Mouse (Mus musculus): ENCODE measurements around the gene Perp. TPM values are rescaled to one million over a fixed set of nuclear protein-coding genes. Genes with fewer than 3 reads are reported as not detected.

Gene Perp
- total and polyA plus RNA-seq, 3 experiments, result 86.1 to 137 (median 105) TPM

DNA sequence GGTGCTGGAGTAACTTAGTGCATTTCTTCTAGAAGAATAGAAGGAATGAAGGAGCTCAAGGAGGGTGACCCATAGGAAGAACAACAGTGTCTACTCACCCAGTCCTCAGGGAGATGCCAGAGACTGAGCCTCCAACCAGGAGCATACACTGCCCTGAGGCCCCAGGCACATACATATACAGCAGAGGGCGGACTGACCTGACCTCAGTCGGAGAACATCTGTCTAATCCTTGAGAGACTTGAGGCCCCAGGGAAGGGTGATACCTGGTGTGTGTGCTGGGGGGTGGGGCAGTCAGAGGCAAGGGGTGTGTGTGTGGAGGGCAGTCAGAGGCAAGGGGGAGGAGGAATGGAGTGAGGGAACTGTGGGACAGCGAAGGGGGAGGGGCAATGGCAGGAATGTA lies 14.8 kb downstream of the Perp start:
- no peak for TF ChIP-seq CTCF (IDR thresholded peaks at IDR 0.05)
- no peak for TF ChIP-seq POLR2A (IDR thresholded peaks at IDR 0.05; ENCODE audit: insufficient read depth, low read depth, low read length)
- no peak for TF ChIP-seq EP300 (IDR thresholded peaks at IDR 0.05; ENCODE audit: insufficient read depth, low read depth, low read length)
- no peak overlapping the region for H3K27ac ChIP-seq
- no peak overlapping the region for H3K9ac ChIP-seq (ENCODE audit: low read depth, low read length)
- H3K79me2 ChIP-seq (replicated peaks; ENCODE audit: control insufficient read depth, insufficient read depth, low read length), result no peaks in the 10 kb centered on the region
- no peak for DNase-seq
- intact Hi-C loops (cut with DNase I), result no loop called here
- H3K4me3 ChIP-seq, result no peak overlapping the region
- no peaks in the 10 kb centered on the region for H3K27me3 ChIP-seq (ENCODE audit: control insufficient read depth, insufficient read depth, low read length)
- WGBS, result 67% methylated on average over 3 of the region's 3 CpGs
- peaks cover 2% of the 10 kb centered on the region for H3K36me3 ChIP-seq (ENCODE audit: control insufficient read depth, insufficient read depth, low read length)
- peaks cover 1% of the 10 kb centered on the region; the same call in 1 of the 2 replicates for H3K4me1 ChIP-seq (ENCODE audit: control insufficient read depth, insufficient read depth, low read length)

GRCm38 (mm10) chr10:18860119-18860824 lies 15.5 kb downstream of the Perp start:
- no peaks in the 10 kb centered on the region for H3K27me3 ChIP-seq (ENCODE audit: control insufficient read depth, insufficient read depth, low read length)
- peaks cover 2% of the 10 kb centered on the region for H3K36me3 ChIP-seq (ENCODE audit: control insufficient read depth, insufficient read depth, low read length)
- H3K79me2 ChIP-seq (replicated peaks; ENCODE audit: control insufficient read depth, insufficient read depth, low read length), result no peaks in the 10 kb centered on the region
- no peak for DNase-seq
- H3K27ac ChIP-seq, result no peak overlapping the region
- H3K9ac ChIP-seq (ENCODE audit: low read depth, low read length), result no peak overlapping the region
- intact Hi-C loops (cut with DNase I), result no loop called here
- no peak for TF ChIP-seq POLR2A (IDR thresholded peaks at IDR 0.05; ENCODE audit: insufficient read depth, low read depth, low read length)
- TF ChIP-seq CTCF (IDR thresholded peaks at IDR 0.05), result no peak
- no peak for TF ChIP-seq EP300 (IDR thresholded peaks at IDR 0.05; ENCODE audit: insufficient read depth, low read depth, low read length)
- 43% methylated on average over 5 of the region's 5 CpGs for WGBS
- peaks cover 1% of the 10 kb centered on the region; the same call in 1 of the 2 replicates for H3K4me1 ChIP-seq (ENCODE audit: control insufficient read depth, insufficient read depth, low read length)
- no peak overlapping the region for H3K4me3 ChIP-seq

DNA sequence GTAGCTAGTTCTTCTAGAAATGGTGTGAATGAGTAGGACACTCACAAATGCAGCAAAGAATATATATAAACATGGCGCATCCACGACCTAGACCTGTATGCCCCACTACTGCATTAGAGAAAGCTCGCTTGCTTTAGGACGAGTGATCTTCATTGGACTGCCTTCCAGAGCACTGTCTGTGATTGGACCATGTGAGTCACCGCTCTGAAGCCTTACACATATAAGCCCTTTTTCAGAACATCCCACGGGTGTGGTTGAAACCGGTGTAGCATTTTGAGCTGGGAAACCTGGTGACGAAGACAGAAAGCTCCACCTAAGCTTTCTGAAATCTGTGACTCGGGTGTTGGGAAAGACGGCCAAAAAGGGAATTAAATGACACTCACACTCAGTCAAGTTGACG lies 16.0 kb downstream of the Perp start:
- no peak for DNase-seq
- Histone ChIP-seq H3K27me3 (ENCODE audit: control insufficient read depth, insufficient read depth, low read length) (no peaks in the 10 kb centered on the region), H3K27ac (no peak overlapping the region), H3K79me2 (replicated peaks; ENCODE audit: control insufficient read depth, insufficient read depth, low read length) (no peaks in the 10 kb centered on the region), H3K36me3 (ENCODE audit: control insufficient read depth, insufficient read depth, low read length) (peaks cover 2% of the 10 kb centered on the region), H3K9ac (ENCODE audit: low read depth, low read length) (no peak overlapping the region), H3K4me3 (no peak overlapping the region), H3K4me1 (ENCODE audit: control insufficient read depth, insufficient read depth, low read length) (peaks cover 1% of the 10 kb centered on the region; the same call in 1 of the 2 replicates)
- 79% methylated on average over 11 of the region's 11 CpGs for WGBS
- intact Hi-C loops (cut with DNase I), result no loop called here
- no peak for TF ChIP-seq EP300 (IDR thresholded peaks at IDR 0.05; ENCODE audit: insufficient read depth, low read depth, low read length)
- no peak for TF ChIP-seq POLR2A (IDR thresholded peaks at IDR 0.05; ENCODE audit: insufficient read depth, low read depth, low read length)
- TF ChIP-seq CTCF (IDR thresholded peaks at IDR 0.05), result no peak

DNA sequence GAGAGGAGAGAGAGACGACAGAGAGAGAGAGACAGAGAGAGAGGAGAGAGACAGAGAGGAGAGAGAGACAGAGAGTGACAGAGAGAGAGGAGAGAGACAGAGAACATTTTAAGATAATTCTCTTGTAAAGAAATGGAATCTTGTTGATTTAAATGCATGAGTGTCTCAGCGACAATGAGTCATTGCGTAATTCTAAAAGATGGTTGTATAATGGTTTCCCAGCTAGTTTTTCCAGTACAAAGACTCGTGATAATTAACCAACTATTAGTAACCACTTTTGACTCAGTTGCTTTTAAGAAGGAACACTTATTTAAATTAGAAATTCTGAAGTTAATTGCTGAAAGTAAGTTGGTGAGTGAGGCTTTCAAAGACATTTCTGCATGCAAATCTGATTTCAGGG lies 16.6 kb downstream of the Perp start:
- WGBS, result 77% methylated on average over 4 of the region's 4 CpGs
- Histone ChIP-seq H3K36me3 (ENCODE audit: control insufficient read depth, insufficient read depth, low read length) (peaks cover 2% of the 10 kb centered on the region), H3K4me1 (ENCODE audit: control insufficient read depth, insufficient read depth, low read length) (peaks cover 1% of the 10 kb centered on the region; the same call in 1 of the 2 replicates), H3K79me2 (replicated peaks; ENCODE audit: control insufficient read depth, insufficient read depth, low read length) (no peaks in the 10 kb centered on the region), H3K27me3 (ENCODE audit: control insufficient read depth, insufficient read depth, low read length) (no peaks in the 10 kb centered on the region), H3K9ac (ENCODE audit: low read depth, low read length) (no peak overlapping the region), H3K27ac (no peak overlapping the region), H3K4me3 (no peak overlapping the region)
- intact Hi-C loops (cut with DNase I), result no loop called here
- DNase-seq, result no peak
- TF ChIP-seq EP300 (IDR thresholded peaks at IDR 0.05; ENCODE audit: insufficient read depth, low read depth, low read length) (no peak), CTCF (IDR thresholded peaks at IDR 0.05) (no peak), POLR2A (IDR thresholded peaks at IDR 0.05; ENCODE audit: insufficient read depth, low read depth, low read length) (no peak)

GRCm38 (mm10) chr10:18863332-18863731 lies 18.5 kb downstream of the Perp start:
- Histone ChIP-seq H3K4me3 (no peak overlapping the region), H3K4me1 (ENCODE audit: control insufficient read depth, insufficient read depth, low read length) (peaks cover 1% of the 10 kb centered on the region; the same call in 1 of the 2 replicates), H3K36me3 (ENCODE audit: control insufficient read depth, insufficient read depth, low read length) (peaks cover 2% of the 10 kb centered on the region), H3K9ac (ENCODE audit: low read depth, low read length) (no peak overlapping the region), H3K27ac (peak overlapping the region; percentile 61), H3K79me2 (replicated peaks; ENCODE audit: control insufficient read depth, insufficient read depth, low read length) (no peaks in the 10 kb centered on the region), H3K27me3 (ENCODE audit: control insufficient read depth, insufficient read depth, low read length) (no peaks in the 10 kb centered on the region)
- intact Hi-C loops (cut with DNase I), result no loop called here
- 40% methylated on average over 4 of the region's 4 CpGs for WGBS
- peak in 1 of 2 experiments; percentile 51 for DNase-seq
- TF ChIP-seq POLR2A (IDR thresholded peaks at IDR 0.05; ENCODE audit: insufficient read depth, low read depth, low read length), result no peak
- 0 out of 2 replicates have a peak, but pooled peaks have one; percentile 55 for TF ChIP-seq EP300 (IDR thresholded peaks at IDR 0.05; ENCODE audit: insufficient read depth, low read depth, low read length)

- Histone ChIP-seq H3K79me2 (replicated peaks; ENCODE audit: control insufficient read depth, insufficient read depth, low read length) (no peaks in the 10 kb centered on the region), H3K27ac (no peak overlapping the region), H3K9ac (ENCODE audit: low read depth, low read length) (no peak overlapping the region), H3K4me1 (ENCODE audit: control insufficient read depth, insufficient read depth, low read length) (peaks cover 1% of the 10 kb centered on the region; the same call in 1 of the 2 replicates), H3K27me3 (ENCODE audit: control insufficient read depth, insufficient read depth, low read length) (no peaks in the 10 kb centered on the region), H3K36me3 (ENCODE audit: control insufficient read depth, insufficient read depth, low read length) (no peaks in the 10 kb centered on the region; the same call in 1 of the 2 replicates), H3K4me3 (no peak overlapping the region)
- 56% methylated on average over 5 of the region's 5 CpGs for WGBS
- TF ChIP-seq POLR2A (IDR thresholded peaks at IDR 0.05; ENCODE audit: insufficient read depth, low read depth, low read length) (no peak), EP300 (IDR thresholded peaks at IDR 0.05; ENCODE audit: insufficient read depth, low read depth, low read length) (no peak), CTCF (IDR thresholded peaks at IDR 0.05) (no peak)
- intact Hi-C loops (cut with DNase I), result no loop called here
- no peak for DNase-seq
Measured at GRCm38 (mm10) chr10:18864753-18865152, 19.9 kb downstream of the Perp start.

All from heart, adult 2 months (tissue).